33 mouse cellular contexts compared by ENCODE assay signal in the genomic region with DNA sequence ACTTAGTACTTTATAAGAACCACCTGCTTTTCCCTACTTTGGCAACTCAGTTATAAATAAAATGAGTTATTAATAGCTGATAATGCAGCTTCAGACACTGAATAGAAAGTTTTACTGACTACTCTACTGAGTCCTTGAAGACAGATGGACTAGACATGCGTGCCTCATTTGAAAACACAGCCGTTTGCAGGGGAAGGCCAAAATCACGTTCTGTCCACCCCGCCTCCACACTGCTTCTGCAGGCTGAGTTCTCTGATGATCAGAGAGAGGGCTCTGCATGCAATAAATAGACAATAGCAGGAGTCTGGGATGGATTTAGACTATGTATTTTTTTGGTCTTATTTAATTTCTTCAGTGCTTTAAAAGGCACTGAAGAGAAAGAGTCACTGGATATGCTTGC. TPM values are rescaled to one million over a fixed set of nuclear protein-coding genes. Genes with fewer than 3 reads are reported as not detected.
A peak's percentile ranks its signal among the peaks of the same experiment; 100 is the strongest.
DNase-seq lines count a peak whose midpoint lies in the region; ATAC-seq and TF ChIP-seq lines count a peak whose summit lies in the region.
"Had no signal": no experiment of that assay in that cellular context is flagged by ENCODE, and none has a peak within 500 bp of the region (broad histone marks: within the 10 kb centered on the region; RNA-seq: fewer than 3 reads in every experiment).

No protein-coding gene starts in this region.

- peak; percentile 26 for DNase-seq in kidney, postnatal 0 days (ENCODE audit: low spot score)
- DNase-seq in kidney, postnatal 14 days = no peak
- peak; percentile 3 for DNase-seq in ovary, postnatal 36 days (ENCODE audit: low spot score)
- no peak for DNase-seq in ovary, adult 18-20 months (ENCODE audit: low spot score)
- peak; percentile 47 for DNase-seq in layer of hippocampus, adult 9-11 months
- DNase-seq in right cerebral cortex, postnatal 36 days (ENCODE audit: low spot score in 2 of 2) = peak; percentile 20
- DNase-seq in retina, embryonic 14.5 days (ENCODE audit: low spot score) = no peak
- DNase-seq in thymus, adult 2 months = no peak
- DNase-seq: adrenal gland, postnatal 25 days; cerebellum, adult 8-10 months; cerebellum, postnatal 25 days; gastrocnemius, postnatal 14 days; heart, adult 11 months; heart, postnatal 4 days; kidney, adult 11 months; left cerebral cortex, postnatal 4 days; lung, adult 18-20 months; lung, postnatal 4 days; retina, postnatal 1 day; spleen, adult 18-20 months; thymus, postnatal 4 days had no signal

- no peaks in the 10 kb centered on the region for H3K27me3 ChIP-seq in kidney, postnatal 0 days (ENCODE audit: insufficient read depth, low read length)
- no peaks in the 10 kb centered on the region for H3K27me3 ChIP-seq in thymus, adult 2 months (ENCODE audit: control insufficient read depth, insufficient read depth, low read length)
- H3K27me3 ChIP-seq: heart, embryonic 15.5 days; hindbrain, embryonic 13.5 days; liver, embryonic 12.5 days; megakaryocyte, embryonic 14.5 days; midbrain, embryonic 12.5 days; neural tube, embryonic 12.5 days had no signal

- ATAC-seq in kidney, postnatal 0 days (replicated peaks; ENCODE audit: low FRiP score, low read depth) = no peak
- ATAC-seq: CD4-positive, CD25-positive, alpha-beta regulatory T cell, adult 4 months; forebrain, embryonic 14.5 days; liver, embryonic 12.5 days; lung, postnatal 0 days had no signal

- no peaks in the 10 kb centered on the region for H3K4me1 ChIP-seq in kidney, postnatal 0 days (replicated peaks; ENCODE audit: insufficient read depth, low read length)
- no peaks in the 10 kb centered on the region for H3K4me1 ChIP-seq in thymus, adult 2 months (replicated peaks; ENCODE audit: control insufficient read depth, insufficient read depth, low read length)
- H3K4me1 ChIP-seq: heart, embryonic 10.5 days; heart, embryonic 15.5 days; hindbrain, embryonic 13.5 days; liver, embryonic 12.5 days; megakaryocyte, embryonic 14.5 days; midbrain, embryonic 12.5 days; neural tube, embryonic 12.5 days had no signal

- no peaks in the 10 kb centered on the region for H3K36me3 ChIP-seq in kidney, postnatal 0 days (ENCODE audit: insufficient read depth, low read length)
- no peaks in the 10 kb centered on the region for H3K36me3 ChIP-seq in thymus, adult 2 months (ENCODE audit: control insufficient read depth, insufficient read depth, low read length)
- H3K36me3 ChIP-seq: heart, embryonic 10.5 days; heart, embryonic 15.5 days; hindbrain, embryonic 13.5 days; liver, embryonic 12.5 days; midbrain, embryonic 12.5 days; neural tube, embryonic 12.5 days had no signal

- no peak for TF ChIP-seq POLR2A in thymus, adult 2 months (IDR thresholded peaks at IDR 0.05; ENCODE audit: control insufficient read depth, extremely low read depth, insufficient read depth, low read length, poor library complexity)

- no peak overlapping the region for H3K9ac ChIP-seq in kidney, postnatal 0 days (ENCODE audit: low read depth, low read length)
- H3K9ac ChIP-seq: heart, embryonic 15.5 days; hindbrain, embryonic 13.5 days; liver, embryonic 12.5 days; midbrain, embryonic 12.5 days; neural tube, embryonic 12.5 days had no signal

- TF ChIP-seq CTCF in kidney, postnatal 0 days (IDR thresholded peaks at IDR 0.05; ENCODE audit: low read depth) = no peak
- no peak for TF ChIP-seq CTCF in thymus, adult 2 months (IDR thresholded peaks at IDR 0.05; ENCODE audit: borderline replicate concordance, control insufficient read depth, extremely low read depth, insufficient read depth, low read length, poor library complexity)

- WGBS in kidney, postnatal 0 days = 71% methylated on average over 4 of the region's 4 CpGs
- 92% methylated on average over 4 of the region's 4 CpGs for WGBS in thymus, adult 2 months

- H3K4me2 ChIP-seq in kidney, postnatal 0 days (ENCODE audit: low read length) = no peak overlapping the region
- H3K4me2 ChIP-seq: heart, embryonic 15.5 days; hindbrain, embryonic 13.5 days; liver, embryonic 12.5 days; midbrain, embryonic 12.5 days; neural tube, embryonic 12.5 days had no signal

- H3K9me3 ChIP-seq in kidney, postnatal 0 days (replicated peaks; ENCODE audit: low read length) = no peaks in the 10 kb centered on the region
- H3K9me3 ChIP-seq: heart, embryonic 10.5 days; heart, embryonic 15.5 days; hindbrain, embryonic 13.5 days; liver, embryonic 12.5 days; megakaryocyte, embryonic 14.5 days; midbrain, embryonic 12.5 days; neural tube, embryonic 12.5 days had no signal

- H3K27ac ChIP-seq in kidney, postnatal 0 days = no peak overlapping the region
- no peak overlapping the region for H3K27ac ChIP-seq in thymus, adult 2 months (ENCODE audit: control insufficient read depth, insufficient read depth, low read length)
- H3K27ac ChIP-seq: heart, embryonic 10.5 days; heart, embryonic 15.5 days; hindbrain, embryonic 13.5 days; liver, embryonic 12.5 days; midbrain, embryonic 12.5 days; neural tube, embryonic 12.5 days; stomach, postnatal 0 days had no signal

- no peak overlapping the region for H3K4me3 ChIP-seq in kidney, postnatal 0 days (replicated peaks; ENCODE audit: low read depth, low read length)
- H3K4me3 ChIP-seq in thymus, adult 2 months (ENCODE audit: control insufficient read depth, insufficient read depth, low read length) = no peak overlapping the region
- H3K4me3 ChIP-seq: heart, embryonic 10.5 days; heart, embryonic 15.5 days; hindbrain, embryonic 13.5 days; liver, embryonic 12.5 days; megakaryocyte, embryonic 14.5 days; midbrain, embryonic 12.5 days; myocyte; neural tube, embryonic 12.5 days had no signal

RNA-seq across cellular contexts. Expression of gene Stxbp5l, which starts 20.8 kb away (rescaled TPM):
- polyA plus RNA-seq in kidney, postnatal 0 days (2015; fragmentation: Nextera tagmentation; extraction: Ambion mirVana) = 1.3 and 2.0 TPM in 2 replicates
- polyA plus RNA-seq in thymus, adult 2 months (2012; rRNA removed) = 0.05 and 0.14 TPM in 2 replicates
- polyA plus RNA-seq: myocyte had no signal

Comparison
In these comparisons a context has a peak if more than half of its experiments do, and no peak if none do; other contexts are left out.
1. DNase-seq: peak in kidney, postnatal 0 days (single experiment), ovary, postnatal 36 days (single experiment), layer of hippocampus, adult 9-11 months (single experiment) and right cerebral cortex, postnatal 36 days (2 of 2); none in kidney, postnatal 14 days (single experiment), ovary, adult 18-20 months (single experiment), retina, embryonic 14.5 days (single experiment) and thymus, adult 2 months (single experiment).